Mouse (Mus musculus) adrenal gland, postnatal 25 days (tissue): ENCODE data around the gene Fgf11. TPM values are rescaled to one million over a fixed set of nuclear protein-coding genes. Genes with fewer than 3 reads are reported as not detected.

Source experiments
- DNase-seq: peaks from one replicate; pipeline ENCODE4 v3.0.0; 2021; ENCODE audit warnings: mixed read lengths
- long read RNA-seq: library from polyadenylated mRNA; stranded (forward); transcript quantifications from one replicate; pipeline ENCODE4 v2.0.0, GENCODE M21; 2021
- total RNA-seq: library from RNA; stranded (reverse); gene quantifications from 2 replicates; pipeline ENCODE4 v1.2.3, GENCODE M21; 2021

Gene Fgf11
- total RNA-seq = 3.6 and 3.9 TPM in 2 replicates
- long read RNA-seq = 0 reads

DNA sequence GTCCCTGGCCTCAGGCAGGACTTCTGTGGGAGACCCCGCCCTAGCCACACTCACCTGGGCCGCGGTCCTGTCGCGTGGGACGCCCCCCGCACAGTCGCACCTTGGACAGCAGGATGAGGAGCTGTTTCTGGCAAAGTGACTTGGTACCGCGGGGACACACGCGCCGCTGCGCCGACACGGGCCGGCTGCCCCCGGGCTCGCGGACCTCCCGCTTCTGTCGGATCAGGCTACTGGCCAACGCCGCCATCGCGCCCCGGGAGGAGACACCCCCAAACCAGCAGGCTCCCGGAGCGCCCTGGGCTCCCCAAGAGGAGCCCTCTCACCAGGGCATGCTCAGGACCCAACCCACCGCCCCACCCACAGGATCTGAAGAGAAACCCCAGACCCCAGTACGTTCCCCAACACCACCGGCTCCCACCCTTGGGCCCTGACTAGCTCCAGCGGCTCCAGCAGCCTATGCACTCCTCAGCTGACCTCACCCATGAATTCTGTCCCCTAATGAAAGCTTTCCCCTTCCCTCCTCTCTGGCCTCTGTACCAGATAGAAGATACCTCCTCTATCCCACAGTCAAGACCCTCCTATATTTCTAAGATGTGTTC lies at the start of gene Fgf11:
Gene Fgf11 (minus strand): TSS at position 479 of the 599 bp plus-strand sequence.
- no peak for DNase-seq

DNA sequence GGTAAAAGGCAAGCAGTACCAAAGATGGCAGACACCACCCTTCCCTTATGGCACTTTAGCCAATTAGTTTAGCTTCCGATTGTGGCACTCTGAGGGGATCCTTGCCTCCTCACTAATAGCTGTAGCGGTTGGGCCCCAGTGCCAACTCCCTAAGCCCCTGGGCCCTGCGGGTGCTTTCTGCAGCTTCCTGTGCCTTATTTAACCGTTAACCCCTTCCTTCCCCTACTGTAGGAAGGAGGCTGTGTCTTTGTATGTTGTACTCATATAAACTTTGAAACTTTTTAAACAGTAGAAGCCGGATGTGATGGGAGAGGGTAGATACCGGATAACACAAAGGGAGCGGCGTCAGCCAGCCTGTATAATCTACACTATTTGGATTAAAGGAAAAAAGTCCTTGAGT lies 49.1 kb upstream of the Fgf11 start:
- DNase-seq = no peak

GRCm38 (mm10) chr11:69849884-69850283 lies 48.2 kb upstream of the Fgf11 start:
- DNase-seq = no peak

GRCm38 (mm10) chr11:69849128-69849527 lies 47.5 kb upstream of the Fgf11 start:
- no peak for DNase-seq

- no peak for DNase-seq
These were observed 46.4 kb upstream of the Fgf11 start for GRCm38 (mm10) chr11:69848021-69848420.

- peak; percentile 30 for DNase-seq
These were observed 45.4 kb upstream of the Fgf11 start for GRCm38 (mm10) chr11:69846738-69847688.

- peak; percentile 94 for DNase-seq
These were observed 44.6 kb upstream of the Fgf11 start, which contains the start of gene Plscr3 for GRCm38 (mm10) chr11:69846198-69846680. TSS of gene Plscr3 (plus strand) at chr11:69846376.

DNA sequence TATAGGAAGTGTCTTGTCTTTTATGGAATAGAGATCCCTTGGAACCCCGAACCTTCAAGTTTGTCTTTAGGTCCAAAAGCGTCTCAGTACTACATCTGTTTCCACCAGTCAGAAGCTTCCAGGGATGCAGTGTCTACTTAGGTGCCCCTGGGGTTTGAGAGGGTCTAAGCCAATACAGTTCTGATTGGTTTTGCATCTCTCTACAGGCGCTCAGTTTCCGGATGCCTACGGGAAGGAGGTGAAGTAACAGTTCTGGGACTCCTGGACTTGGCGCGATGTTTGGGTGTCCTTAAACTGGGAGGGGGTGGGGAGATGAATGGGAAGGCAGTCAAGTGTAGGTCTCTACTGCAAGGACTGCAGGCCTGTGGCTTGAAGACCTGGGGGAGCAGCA lies 37.1 kb upstream of the Fgf11 start:
- DNase-seq = no peak

- DNase-seq = peak; percentile 89
These were observed 36.5 kb upstream of the Fgf11 start, which contains the start of gene Tmem256 for GRCm38 (mm10) chr11:69837952-69838713. TSS of gene Tmem256 (plus strand) at chr11:69838514.

DNA sequence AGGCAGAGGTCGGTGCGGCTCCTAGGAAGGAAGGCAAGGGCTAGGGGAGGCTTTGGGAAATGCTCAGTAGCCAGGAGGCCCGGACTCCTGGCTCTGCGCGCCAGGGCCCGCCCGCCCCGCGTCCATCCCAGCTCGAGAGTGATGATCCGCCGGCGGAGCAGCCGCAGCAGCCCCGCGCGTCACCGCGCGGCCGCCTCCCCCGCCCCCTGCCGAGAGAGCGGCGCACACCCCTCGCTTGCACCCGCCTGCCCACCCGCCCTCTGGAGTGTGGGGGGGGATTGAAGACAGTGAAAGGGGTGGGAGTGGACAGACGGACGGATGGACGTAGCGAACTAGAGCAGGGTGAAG lies 35.9 kb upstream of the Fgf11 start, which contains the start of gene Nlgn2:
Gene Nlgn2 (minus strand): TSS at position 181 of the 348 bp plus-strand sequence.
- DNase-seq = peak; percentile 72

DNA sequence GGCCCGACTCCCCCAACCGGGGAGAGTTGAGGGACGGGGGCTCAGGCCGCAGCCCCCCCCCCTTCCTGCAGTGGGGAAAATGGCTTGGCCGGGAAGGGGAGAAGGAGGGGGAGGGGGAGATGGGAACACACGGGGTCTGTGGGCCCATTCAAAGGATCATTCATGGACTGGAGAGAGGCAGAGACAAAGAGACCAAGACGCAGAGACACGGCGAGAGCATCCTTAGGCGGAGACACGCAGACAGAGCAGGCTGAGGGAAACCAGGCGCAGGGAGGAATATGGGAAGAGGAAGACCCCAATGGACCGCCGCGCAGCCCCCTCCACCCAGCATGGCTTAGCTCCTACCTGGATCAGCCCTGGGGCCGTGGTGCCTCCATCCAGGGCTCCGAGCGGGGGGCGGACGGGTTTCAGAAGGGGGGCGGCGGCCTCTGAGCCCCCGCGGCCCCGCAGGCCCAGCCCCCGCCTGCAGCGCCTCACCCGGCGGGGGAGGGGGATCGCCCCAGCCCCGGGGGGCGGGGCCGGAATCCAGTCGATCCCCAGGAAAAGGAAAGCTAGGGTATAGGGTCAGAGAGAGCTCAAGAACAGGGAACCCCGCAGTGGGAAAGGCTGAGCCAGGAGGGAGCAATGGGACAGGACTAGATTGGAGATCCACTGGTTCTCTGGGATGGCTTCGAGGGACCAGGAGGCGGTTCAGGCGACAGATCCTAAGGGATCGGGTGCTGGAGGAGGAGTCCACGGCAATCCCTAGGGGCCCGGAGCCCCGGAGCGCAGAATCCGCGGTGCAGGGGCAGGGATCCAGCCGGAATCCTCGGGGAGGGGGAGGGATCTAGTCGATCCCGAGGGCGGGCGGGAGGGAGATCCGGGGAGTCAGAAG lies 35.3 kb upstream of the Fgf11 start:
- peak; percentile 41 for DNase-seq

DNA sequence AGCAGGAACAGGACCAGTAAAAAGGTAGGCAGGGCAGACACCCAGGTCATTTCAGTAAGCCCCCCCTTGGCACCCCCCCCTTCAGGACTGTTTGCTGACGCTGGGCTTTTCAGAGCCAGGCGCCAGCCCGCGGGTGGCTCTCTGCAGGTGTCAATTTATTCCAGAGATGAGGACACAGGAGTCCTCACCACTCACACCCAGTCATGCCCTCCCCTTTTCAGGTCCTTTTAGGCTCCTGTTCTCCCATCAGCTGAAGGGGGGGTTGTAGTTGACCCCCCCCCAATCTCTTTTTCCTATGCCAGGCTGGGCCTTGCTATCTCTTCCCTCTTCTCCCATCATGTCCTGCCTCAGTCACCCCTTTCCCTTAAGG lies 34.3 kb upstream of the Fgf11 start:
- DNase-seq = no peak

GRCm38 (mm10) chr11:69835326-69835965 lies 33.8 kb upstream of the Fgf11 start:
- DNase-seq = no peak

DNA sequence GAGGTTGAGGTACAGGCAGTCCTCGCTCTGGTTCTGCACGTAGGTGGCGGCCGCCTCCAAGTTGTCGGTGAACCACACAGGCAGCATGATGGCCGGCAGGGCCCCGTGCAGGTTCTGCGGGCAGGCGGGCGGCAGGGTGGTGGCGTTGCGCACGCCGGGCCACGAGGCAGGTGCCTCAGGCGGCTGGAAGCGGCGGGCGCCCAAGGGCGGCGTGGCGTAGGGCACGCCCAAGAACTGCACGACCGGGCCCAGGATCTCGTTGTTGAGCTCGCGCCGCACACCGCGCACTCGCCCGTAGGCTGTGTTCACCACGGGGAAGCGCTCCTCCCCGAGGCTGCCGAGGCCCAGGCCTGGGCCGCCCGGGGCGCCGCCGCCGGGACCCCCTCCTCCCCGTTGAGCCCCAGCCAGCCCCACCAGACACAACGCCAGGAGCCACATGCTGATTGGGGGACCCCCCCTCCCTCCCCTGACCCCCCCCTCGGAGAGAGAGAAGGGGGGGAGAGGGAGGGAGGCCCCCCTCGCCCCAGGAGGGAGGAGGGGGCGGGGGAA lies 32.4 kb upstream of the Fgf11 start:
- peak; percentile 45 for DNase-seq

DNA sequence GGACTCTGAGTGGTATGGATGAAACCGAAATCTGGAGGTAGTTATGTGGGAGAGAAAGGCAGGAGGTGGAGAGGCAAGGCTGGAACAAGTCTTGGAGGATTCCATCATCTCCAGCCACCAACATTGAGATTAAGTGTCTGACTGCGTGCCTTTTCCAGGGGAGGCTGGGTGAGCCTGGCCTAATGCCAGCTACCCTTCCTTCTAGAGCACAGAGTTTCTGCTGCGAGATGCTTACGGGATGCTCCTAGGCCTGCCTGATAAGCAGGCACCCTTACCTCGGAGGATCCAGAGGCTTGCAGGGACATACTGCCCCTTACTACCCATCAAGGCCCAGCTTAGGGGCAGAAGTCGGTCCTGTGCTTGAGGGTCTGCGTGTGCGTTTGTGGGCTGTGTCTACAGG lies 31.9 kb upstream of the Fgf11 start:
- DNase-seq = no peak

DNA sequence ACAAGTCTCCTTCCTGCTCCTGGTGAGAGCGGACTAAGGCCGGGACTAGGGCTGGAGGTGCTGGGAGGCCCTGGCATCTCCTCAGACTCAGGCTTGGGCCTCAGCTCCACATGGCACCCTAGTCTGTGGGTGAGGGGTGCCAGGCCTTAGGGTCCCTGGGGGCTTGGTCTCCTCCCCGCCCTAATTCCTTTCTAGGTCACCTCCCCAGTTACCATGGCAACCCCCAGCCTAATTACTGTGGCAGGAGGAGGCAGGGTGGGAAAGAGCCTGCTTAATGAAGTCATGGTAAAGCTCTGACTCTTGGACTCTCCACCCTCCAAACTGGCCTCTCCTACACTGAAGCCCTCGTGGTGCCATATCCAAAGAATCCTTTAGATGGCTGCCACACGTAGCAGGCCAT lies 27.2 kb upstream of the Fgf11 start:
- DNase-seq = no peak

GRCm38 (mm10) chr11:69823456-69823855 lies 21.8 kb upstream of the Fgf11 start:
- no peak for DNase-seq

DNA sequence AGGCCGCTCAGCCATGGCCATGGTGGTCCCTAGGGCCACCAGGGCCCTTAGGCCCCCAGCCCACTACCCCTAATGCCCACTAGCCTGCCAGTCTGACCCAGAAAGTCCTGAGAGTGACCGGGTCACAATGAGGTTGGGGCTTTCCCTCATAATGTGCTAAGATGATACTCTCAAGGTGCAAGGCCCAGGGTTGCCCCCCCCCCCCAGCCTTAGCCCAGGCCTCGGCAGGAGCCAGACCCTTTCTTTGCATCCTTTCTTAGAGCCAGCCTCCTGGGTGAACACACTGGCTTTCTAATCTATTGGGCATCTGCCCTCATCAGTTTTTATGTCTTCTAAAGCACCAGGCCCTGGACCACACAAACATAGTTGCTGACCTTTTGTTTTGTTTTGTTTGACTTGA lies 20.4 kb upstream of the Fgf11 start, which contains the start of gene Spem1:
Gene Spem1 (minus strand): TSS at position 101 of the 400 bp plus-strand sequence.
- no peak for DNase-seq

DNA sequence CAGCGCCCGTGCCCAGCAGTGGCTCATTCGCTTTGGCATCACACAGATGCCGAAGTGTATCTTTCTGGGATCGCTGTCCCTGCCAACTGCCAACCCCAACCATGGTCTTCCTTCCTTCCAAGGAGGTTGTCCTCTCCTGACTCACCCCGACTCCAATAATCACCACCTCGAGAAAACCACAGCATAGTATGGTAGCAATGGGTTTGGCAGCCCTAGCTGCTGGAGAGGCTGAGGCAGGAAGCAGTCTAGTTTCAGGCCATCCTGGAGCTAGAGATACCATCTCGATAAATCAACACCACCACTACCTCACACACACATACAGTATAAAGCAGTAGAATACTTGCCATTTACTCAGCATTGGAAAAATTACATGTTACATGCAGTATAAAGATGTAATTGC lies 17.2 kb upstream of the Fgf11 start:
- no peak for DNase-seq

- DNase-seq = no peak
These were observed 16.7 kb upstream of the Fgf11 start, which contains the start of gene Spem2 for GRCm38 (mm10) chr11:69818365-69818764. TSS of gene Spem2 (minus strand) at chr11:69818465.
